17 mouse cellular contexts compared by ENCODE assay signal in genomic region chr1:127124862-127125261, GRCm38 (mm10).
"Had no signal": no experiment of that assay in that cellular context is flagged by ENCODE, and none has a peak within 500 bp of the region (broad histone marks: within the 10 kb centered on the region; RNA-seq: fewer than 3 reads in every experiment).

No protein-coding gene starts in this region.

- H3K4me3 ChIP-seq: midbrain, embryonic 10.5 days; midbrain, embryonic 12.5 days; myocyte; neural tube, embryonic 13.5 days; neural tube, embryonic 15.5 days had no signal

- H3K9ac ChIP-seq: lung, embryonic 14.5 days; midbrain, embryonic 12.5 days; neural tube, embryonic 13.5 days; neural tube, embryonic 15.5 days had no signal

- H3K4me1 ChIP-seq: midbrain, embryonic 10.5 days; midbrain, embryonic 12.5 days; neural tube, embryonic 13.5 days; neural tube, embryonic 15.5 days had no signal

- H3K4me2 ChIP-seq: lung, embryonic 14.5 days; midbrain, embryonic 12.5 days; neural tube, embryonic 13.5 days; neural tube, embryonic 15.5 days had no signal

- H3K27me3 ChIP-seq: midbrain, embryonic 12.5 days; neural tube, embryonic 13.5 days; neural tube, embryonic 15.5 days had no signal

- DNase-seq: lung, adult 18-20 months; lung, embryonic 14.5 days; lung, postnatal 10 days; lung, postnatal 4 days; retina, postnatal 1 day; right cerebral cortex, adult 18-20 months; right cerebral cortex, postnatal 25 days; right cerebral cortex, postnatal 4 days; spleen, adult 18-20 months; thymus, adult 18-20 months; thymus, postnatal 14 days; thymus, postnatal 36 days had no signal

- H3K9me3 ChIP-seq: midbrain, embryonic 10.5 days; midbrain, embryonic 12.5 days; neural tube, embryonic 13.5 days; neural tube, embryonic 15.5 days had no signal

- H3K27ac ChIP-seq: midbrain, embryonic 10.5 days; midbrain, embryonic 12.5 days; neural tube, embryonic 13.5 days; neural tube, embryonic 15.5 days had no signal

- H3K36me3 ChIP-seq: midbrain, embryonic 10.5 days; midbrain, embryonic 12.5 days; neural tube, embryonic 13.5 days; neural tube, embryonic 15.5 days had no signal
